17 mouse cellular contexts compared by ENCODE assay signal in genomic region chr12:91695761-91696160, GRCm38 (mm10).
DNase-seq lines count a peak whose midpoint lies in the region; ATAC-seq lines count a peak whose summit lies in the region.
"Had no signal": no experiment of that assay in that cellular context is flagged by ENCODE, and none has a peak within 500 bp of the region (broad histone marks: within the 10 kb centered on the region; RNA-seq: fewer than 3 reads in every experiment).

No protein-coding gene starts in this region.

- peak; percentile 57; the same call in 1 of the 2 replicates for ATAC-seq in hindbrain, embryonic 11.5 days (ENCODE audit: low FRiP score)
- no peak for ATAC-seq in hindbrain, embryonic 14.5 days (ENCODE audit: low FRiP score)
- peak; percentile 83 for ATAC-seq in midbrain, embryonic 11.5 days (ENCODE audit: low FRiP score)
- no peak for ATAC-seq in midbrain, embryonic 16.5 days
- ATAC-seq in midbrain, embryonic 13.5 days: peak; percentile 89
- ATAC-seq: activated CD4-positive, CD25-positive, alpha-beta regulatory T cell, adult 4 months; CD4-positive, CD25-positive, alpha-beta regulatory T cell, adult 4 months had no signal

- H3K4me3 ChIP-seq in hindbrain, embryonic 11.5 days (ENCODE audit: low read depth, low read length): no peak overlapping the region
- no peak overlapping the region for H3K4me3 ChIP-seq in hindbrain, embryonic 14.5 days (replicated peaks; ENCODE audit: low read length)
- no peak overlapping the region for H3K4me3 ChIP-seq in midbrain, embryonic 11.5 days (ENCODE audit: low read depth, low read length)
- H3K4me3 ChIP-seq in midbrain, embryonic 16.5 days (ENCODE audit: low read depth, low read length): no peak overlapping the region
- H3K4me3 ChIP-seq in midbrain, embryonic 13.5 days (replicated peaks): no peak overlapping the region
- H3K4me3 ChIP-seq: forebrain, embryonic 10.5 days; heart, embryonic 10.5 days; hindbrain, embryonic 12.5 days; kidney, embryonic 15.5 days had no signal

- WGBS in hindbrain, embryonic 11.5 days: 62% methylated on average over 4 of the region's 4 CpGs
- 37% methylated on average over 4 of the region's 4 CpGs for WGBS in hindbrain, embryonic 14.5 days
- 53% methylated on average over 4 of the region's 4 CpGs for WGBS in midbrain, embryonic 11.5 days
- WGBS in midbrain, embryonic 16.5 days: 31% methylated on average over 4 of the region's 4 CpGs
- 41% methylated on average over 4 of the region's 4 CpGs for WGBS in midbrain, embryonic 13.5 days

- DNase-seq in hindbrain, embryonic 11.5 days (ENCODE audit: low spot score): no peak
- no peak for DNase-seq in hindbrain, embryonic 14.5 days (ENCODE audit: low spot score)
- DNase-seq in midbrain, embryonic 11.5 days (ENCODE audit: low spot score, missing footprints): peak; percentile 77
- no peak for DNase-seq in cerebellum, adult 9-11 months
- no peak for DNase-seq in right cerebral cortex, adult 18-20 months
- DNase-seq: cerebellum, postnatal 14 days; lung, adult 2 months; right cerebral cortex, postnatal 4 days; thymus, postnatal 25 days had no signal

- no peaks in the 10 kb centered on the region for H3K9me3 ChIP-seq in hindbrain, embryonic 11.5 days (ENCODE audit: control insufficient read depth, low read length)
- no peaks in the 10 kb centered on the region for H3K9me3 ChIP-seq in hindbrain, embryonic 14.5 days (ENCODE audit: control insufficient read depth, low read length)
- no peaks in the 10 kb centered on the region for H3K9me3 ChIP-seq in midbrain, embryonic 11.5 days (ENCODE audit: control insufficient read depth, low read length)
- no peaks in the 10 kb centered on the region for H3K9me3 ChIP-seq in midbrain, embryonic 16.5 days (replicated peaks; ENCODE audit: control insufficient read depth, low read length, poor library complexity, severe bottlenecking)
- H3K9me3 ChIP-seq in midbrain, embryonic 13.5 days: no peaks in the 10 kb centered on the region
- H3K9me3 ChIP-seq: forebrain, embryonic 10.5 days; heart, embryonic 10.5 days; hindbrain, embryonic 12.5 days; kidney, embryonic 15.5 days had no signal

- H3K27me3 ChIP-seq in hindbrain, embryonic 11.5 days (ENCODE audit: control insufficient read depth, insufficient read depth, low read length): no peaks in the 10 kb centered on the region
- H3K27me3 ChIP-seq in hindbrain, embryonic 14.5 days (ENCODE audit: control insufficient read depth, insufficient read depth, low read length): no peaks in the 10 kb centered on the region
- H3K27me3 ChIP-seq in midbrain, embryonic 11.5 days (ENCODE audit: control insufficient read depth, insufficient read depth, low read length): no peaks in the 10 kb centered on the region
- no peaks in the 10 kb centered on the region for H3K27me3 ChIP-seq in midbrain, embryonic 16.5 days (ENCODE audit: control insufficient read depth, insufficient read depth, low read depth, low read length)
- no peaks in the 10 kb centered on the region for H3K27me3 ChIP-seq in midbrain, embryonic 13.5 days
- H3K27me3 ChIP-seq: hindbrain, embryonic 12.5 days; kidney, embryonic 15.5 days had no signal

- H3K9ac ChIP-seq in hindbrain, embryonic 11.5 days (ENCODE audit: low read depth, low read length): no peak overlapping the region
- no peak overlapping the region for H3K9ac ChIP-seq in hindbrain, embryonic 14.5 days
- no peak overlapping the region for H3K9ac ChIP-seq in midbrain, embryonic 11.5 days (ENCODE audit: low read length)
- H3K9ac ChIP-seq in midbrain, embryonic 16.5 days (ENCODE audit: low read depth, low read length): no peak overlapping the region
- H3K9ac ChIP-seq in midbrain, embryonic 13.5 days (replicated peaks): no peak overlapping the region
- H3K9ac ChIP-seq: hindbrain, embryonic 12.5 days; kidney, embryonic 15.5 days had no signal

- 0 out of 2 replicates have a peak, but pooled peaks cover 4% of the 10 kb centered on the region for H3K4me1 ChIP-seq in hindbrain, embryonic 11.5 days (replicated peaks; ENCODE audit: control insufficient read depth, insufficient read depth, low read length)
- H3K4me1 ChIP-seq in hindbrain, embryonic 14.5 days (replicated peaks; ENCODE audit: control insufficient read depth, insufficient read depth, low read length): no peaks in the 10 kb centered on the region
- no peaks in the 10 kb centered on the region for H3K4me1 ChIP-seq in midbrain, embryonic 11.5 days (ENCODE audit: control insufficient read depth, insufficient read depth, low read length)
- no peaks in the 10 kb centered on the region for H3K4me1 ChIP-seq in midbrain, embryonic 16.5 days (ENCODE audit: control insufficient read depth, insufficient read depth, low read length)
- peaks cover 4% of the 10 kb centered on the region for H3K4me1 ChIP-seq in midbrain, embryonic 13.5 days (replicated peaks)
- H3K4me1 ChIP-seq: heart, embryonic 10.5 days; hindbrain, embryonic 12.5 days had no signal

- H3K36me3 ChIP-seq in hindbrain, embryonic 11.5 days (ENCODE audit: control insufficient read depth, insufficient read depth, low read length): no peaks in the 10 kb centered on the region
- no peaks in the 10 kb centered on the region for H3K36me3 ChIP-seq in hindbrain, embryonic 14.5 days (replicated peaks; ENCODE audit: control insufficient read depth, insufficient read depth)
- H3K36me3 ChIP-seq in midbrain, embryonic 11.5 days (ENCODE audit: control insufficient read depth, insufficient read depth, low read length): no peaks in the 10 kb centered on the region
- no peaks in the 10 kb centered on the region for H3K36me3 ChIP-seq in midbrain, embryonic 16.5 days (ENCODE audit: control insufficient read depth, insufficient read depth, low read length)
- H3K36me3 ChIP-seq in midbrain, embryonic 13.5 days: no peaks in the 10 kb centered on the region
- H3K36me3 ChIP-seq: heart, embryonic 10.5 days; hindbrain, embryonic 12.5 days; kidney, embryonic 15.5 days had no signal

- H3K27ac ChIP-seq in hindbrain, embryonic 11.5 days (ENCODE audit: low read depth, low read length): no peak overlapping the region
- no peak overlapping the region for H3K27ac ChIP-seq in hindbrain, embryonic 14.5 days
- H3K27ac ChIP-seq in midbrain, embryonic 11.5 days (ENCODE audit: low read depth, low read length): no peak overlapping the region
- no peak overlapping the region for H3K27ac ChIP-seq in midbrain, embryonic 16.5 days (ENCODE audit: low read length)
- H3K27ac ChIP-seq in midbrain, embryonic 13.5 days: no peak overlapping the region
- H3K27ac ChIP-seq: heart, embryonic 10.5 days; hindbrain, embryonic 12.5 days; kidney, embryonic 15.5 days had no signal

- no peak overlapping the region for H3K4me2 ChIP-seq in hindbrain, embryonic 11.5 days (replicated peaks; ENCODE audit: low read depth, low read length)
- H3K4me2 ChIP-seq in hindbrain, embryonic 14.5 days (replicated peaks): no peak overlapping the region
- H3K4me2 ChIP-seq in midbrain, embryonic 11.5 days: no peak overlapping the region
- no peak overlapping the region for H3K4me2 ChIP-seq in midbrain, embryonic 16.5 days (ENCODE audit: low read length)
- H3K4me2 ChIP-seq in midbrain, embryonic 13.5 days (replicated peaks): no peak overlapping the region
- H3K4me2 ChIP-seq: hindbrain, embryonic 12.5 days; kidney, embryonic 15.5 days had no signal

Comparison
In these comparisons a context has a peak if more than half of its experiments do, and no peak if none do; other contexts are left out.
1. ATAC-seq: peak in hindbrain, embryonic 11.5 days (single experiment), midbrain, embryonic 11.5 days (single experiment) and midbrain, embryonic 13.5 days (single experiment); none in hindbrain, embryonic 14.5 days (single experiment) and midbrain, embryonic 16.5 days (single experiment).